Mouse (Mus musculus) neutrophil, adult 65 days (primary cell): Measurements from ENCODE around the gene Gm21173. TPM values are rescaled to one million over a fixed set of nuclear protein-coding genes. Genes with fewer than 3 reads are reported as not detected.

Experiments used
- total RNA-seq: library from RNA; stranded (reverse); gene quantifications from 2 replicates; pipeline ENCODE4 v1.2.4, GENCODE M21; 2023

The Gm21173 gene
- total RNA-seq = not detected in 2 replicates

DNA sequence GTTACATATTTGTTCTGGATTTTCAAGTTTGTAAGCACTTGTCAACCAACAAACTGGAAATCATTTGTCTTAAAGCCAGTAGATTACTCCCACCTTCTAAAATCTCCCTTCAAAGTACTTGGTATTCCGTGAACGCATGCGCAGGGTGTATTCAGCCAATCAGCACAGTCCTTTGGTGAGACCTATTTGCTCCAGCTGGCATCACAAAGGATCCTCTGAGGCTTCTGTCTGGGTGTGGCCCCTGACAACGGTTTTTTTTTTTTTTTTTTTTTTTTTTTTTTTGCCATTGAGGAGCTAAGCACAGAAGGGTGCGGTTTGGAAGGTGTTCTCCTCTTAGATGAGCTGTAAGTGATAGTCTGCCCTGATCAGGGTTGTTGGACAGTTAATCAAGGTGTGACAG is at the start of gene Gm21173:
TSS of gene Gm21173 (plus strand) at position 301 of the 400 bp plus-strand sequence.

